Mouse (Mus musculus) G1E (cell line): ENCODE results near the gene Synpo2l.

ENCODE experiments used
- CTCF ChIP-seq: IDR thresholded peaks from 2 replicates; pipeline ENCODE4 v1.5.1; 2012; ENCODE audit warnings: low read depth, low read length, inconsistent platforms, mixed read lengths
- GATA1 ChIP-seq: IDR thresholded peaks from 2 replicates; pipeline ENCODE4 v1.6.1; 2012; ENCODE audit warnings: borderline replicate concordance, low read length, inconsistent platforms, mixed read lengths
- POLR2AphosphoS5 ChIP-seq: IDR thresholded peaks from 2 replicates; pipeline ENCODE4 v1.6.1; 2012; ENCODE audit warnings: low read depth, low read length, inconsistent platforms; ENCODE audit not compliant: insufficient replicate concordance
- TAL1 ChIP-seq: conservative IDR thresholded peaks from 2 replicates; pipeline ENCODE4 v1.6.1; 2012; ENCODE audit warnings: low read depth, low read length, inconsistent platforms, mixed read lengths

DNA sequence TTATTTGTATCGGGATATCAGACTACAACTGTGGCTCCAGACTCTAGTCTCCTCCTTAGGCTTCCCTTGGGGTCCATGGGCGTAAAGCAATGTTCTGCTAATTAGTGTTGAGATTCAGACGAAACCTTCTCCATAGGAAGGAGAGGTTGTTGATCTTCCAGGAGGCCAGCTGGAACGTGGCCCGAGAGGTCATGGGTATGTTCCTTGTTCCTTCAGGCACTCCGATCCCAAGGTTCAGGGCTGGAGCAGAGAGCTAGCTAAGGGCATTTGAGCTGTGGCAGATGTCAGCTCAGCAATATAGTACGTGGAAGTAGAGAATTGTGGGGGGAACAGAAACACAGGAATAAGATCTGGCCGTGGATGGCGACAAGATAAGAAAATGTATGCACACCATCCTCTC lies 12.4 kb downstream of the Synpo2l start:
- TF ChIP-seq GATA1 = no peak
- TF ChIP-seq CTCF = no peak
- no peak for TF ChIP-seq POLR2AphosphoS5
- no peak for TF ChIP-seq TAL1
